Comparison of ENCODE assay signal across 25 mouse cellular contexts in the genomic region with DNA sequence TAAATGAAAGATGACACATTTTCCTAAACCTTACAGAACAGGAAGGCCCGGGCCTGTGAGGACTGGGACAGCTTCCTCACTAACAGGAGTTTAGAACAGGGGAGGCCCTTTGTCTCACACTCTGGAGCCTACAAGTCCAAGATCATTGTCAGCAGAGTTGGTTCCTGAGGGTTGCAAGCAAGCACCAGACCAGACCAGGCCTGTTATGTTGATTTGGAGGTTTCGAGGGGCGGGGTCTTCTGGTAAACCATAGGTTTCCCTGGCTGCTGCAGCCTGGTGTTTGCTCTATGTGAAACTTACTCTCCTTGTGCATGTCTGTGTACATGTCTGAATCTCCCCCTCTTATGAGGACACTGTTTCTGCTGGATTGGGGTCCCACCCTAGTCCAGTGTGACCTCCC.
"Had no signal": no experiment of that assay in that cellular context is flagged by ENCODE, and none has a peak within 500 bp of the region (broad histone marks: within the 10 kb centered on the region; RNA-seq: fewer than 3 reads in every experiment).

No protein-coding gene starts in this region.

- ATAC-seq: hindbrain, embryonic 16.5 days; inflammation-experienced regulatory T-cells, adult 6 months; intestine, embryonic 15.5 days; intestine, postnatal 0 days; liver, embryonic 12.5 days had no signal

- DNase-seq: gastrocnemius, postnatal 10 days; gastrocnemius, postnatal 25 days; heart, adult 18-20 months; heart, postnatal 10 days; heart, postnatal 4 days; kidney, adult 18-20 months; kidney, adult 8-10 months; kidney, postnatal 10 days; kidney, postnatal 25 days; kidney, postnatal 4 days; left cerebral cortex, postnatal 4 days had no signal

- H3K4me3 ChIP-seq: heart, embryonic 10.5 days; heart, embryonic 12.5 days; hindbrain, embryonic 10.5 days; hindbrain, embryonic 12.5 days; intestine, embryonic 15.5 days; layer of hippocampus, adult 2 months; limb, embryonic 13.5 days; limb, embryonic 15.5 days; liver, embryonic 12.5 days had no signal

- H3K4me1 ChIP-seq: heart, embryonic 12.5 days; limb, embryonic 13.5 days; limb, embryonic 15.5 days; liver, embryonic 12.5 days had no signal

- H3K27me3 ChIP-seq: heart, embryonic 12.5 days; hindbrain, embryonic 12.5 days; intestine, embryonic 15.5 days; limb, embryonic 13.5 days; limb, embryonic 15.5 days; liver, embryonic 12.5 days had no signal

- H3K36me3 ChIP-seq: heart, embryonic 10.5 days; heart, embryonic 12.5 days; hindbrain, embryonic 10.5 days; hindbrain, embryonic 12.5 days; intestine, embryonic 15.5 days; limb, embryonic 13.5 days; limb, embryonic 15.5 days; liver, embryonic 12.5 days had no signal

- H3K4me2 ChIP-seq: heart, embryonic 12.5 days; hindbrain, embryonic 12.5 days; hindbrain, embryonic 14.5 days; intestine, embryonic 15.5 days; limb, embryonic 13.5 days; limb, embryonic 15.5 days; liver, embryonic 12.5 days had no signal

- H3K27ac ChIP-seq: heart, embryonic 10.5 days; hindbrain, embryonic 10.5 days; hindbrain, embryonic 12.5 days; hindbrain, embryonic 14.5 days; intestine, embryonic 15.5 days; layer of hippocampus, adult 2 months; limb, embryonic 13.5 days; limb, embryonic 15.5 days; liver, embryonic 12.5 days; liver, embryonic 14.5 days had no signal

- H3K9ac ChIP-seq: heart, embryonic 12.5 days; hindbrain, embryonic 12.5 days; hindbrain, embryonic 14.5 days; intestine, embryonic 15.5 days; limb, embryonic 13.5 days; limb, embryonic 15.5 days; liver, embryonic 12.5 days; liver, embryonic 14.5 days had no signal

- H3K9me3 ChIP-seq: heart, embryonic 10.5 days; heart, embryonic 12.5 days; hindbrain, embryonic 10.5 days; hindbrain, embryonic 12.5 days; intestine, embryonic 15.5 days; limb, embryonic 15.5 days; liver, embryonic 12.5 days had no signal
